ENCODE assay signal across 13 mouse cellular contexts in the genomic region with DNA sequence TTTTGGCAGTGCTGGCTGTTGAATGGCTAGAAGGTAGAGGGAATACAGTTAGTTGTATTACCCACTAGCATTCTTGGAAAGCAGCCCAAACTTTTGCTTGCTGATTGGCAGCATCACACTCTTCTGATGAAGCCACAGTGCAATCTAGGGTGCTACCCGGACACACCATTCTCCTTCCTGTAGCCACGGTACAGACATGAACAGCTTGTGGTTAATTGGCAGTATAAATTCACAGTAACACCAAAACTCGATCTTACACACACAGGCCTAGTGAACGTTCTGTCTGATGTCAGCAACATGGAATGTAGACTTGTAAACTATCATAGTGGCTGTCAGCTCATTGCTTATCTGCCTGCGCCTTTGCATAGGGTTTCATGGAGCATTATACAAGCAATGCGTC.
DNase-seq lines count a peak whose midpoint lies in the region; ATAC-seq and TF ChIP-seq lines count a peak whose summit lies in the region.
"Had no signal": no experiment of that assay in that cellular context is flagged by ENCODE, and none has a peak within 500 bp of the region (broad histone marks: within the 10 kb centered on the region; RNA-seq: fewer than 3 reads in every experiment).

No protein-coding gene starts in this region.

- H3K36me3 ChIP-seq in heart, postnatal 0 days (replicated peaks; ENCODE audit: control insufficient read depth, insufficient read depth, low read length): no peaks in the 10 kb centered on the region
- H3K36me3 ChIP-seq: limb, embryonic 15.5 days had no signal

- WGBS in heart, postnatal 0 days: 15% methylated on average over 6 of the region's 6 CpGs

- no peak for TF ChIP-seq CTCF in heart, postnatal 0 days (IDR thresholded peaks at IDR 0.05; ENCODE audit: low read depth)

- no peak overlapping the region for H3K4me3 ChIP-seq in heart, postnatal 0 days (ENCODE audit: low read depth, low read length)
- H3K4me3 ChIP-seq: limb, embryonic 15.5 days had no signal

- H3K4me1 ChIP-seq in heart, postnatal 0 days (ENCODE audit: control insufficient read depth, insufficient read depth): peaks cover 36% of the 10 kb centered on the region

- H3K9ac ChIP-seq in heart, postnatal 0 days (replicated peaks; ENCODE audit: low read depth, low read length): no peak overlapping the region
- H3K9ac ChIP-seq: limb, embryonic 15.5 days had no signal

- H3K9me3 ChIP-seq in heart, postnatal 0 days (replicated peaks; ENCODE audit: control insufficient read depth, low read length): no peaks in the 10 kb centered on the region
- H3K9me3 ChIP-seq: limb, embryonic 15.5 days had no signal

- peak overlapping the region; percentile 26 for H3K27ac ChIP-seq in heart, postnatal 0 days (ENCODE audit: low read depth)
- H3K27ac ChIP-seq: hindbrain, postnatal 0 days; limb, embryonic 15.5 days had no signal

- no peak for ATAC-seq in heart, postnatal 0 days (ENCODE audit: insufficient read depth, low read depth)
- peak; percentile 46 for ATAC-seq in CD4-positive, CD25-positive, alpha-beta regulatory T cell, adult 4 months
- peak; percentile 18 to 34; a peak in 3 of 4 replicates for ATAC-seq in hematopoietic stem cell, adult 5-6 weeks (replicated peaks in 1 of 2; ENCODE audit: insufficient read depth in 1 of 2, low FRiP score in 2 of 2, low TSS enrichment in 1 of 2, low read depth in 1 of 2, poor library complexity in 2 of 2, severe bottlenecking in 2 of 2)
- ATAC-seq: hindbrain, postnatal 0 days had no signal

- H3K27me3 ChIP-seq in heart, postnatal 0 days (ENCODE audit: control insufficient read depth, insufficient read depth, low read length): no peaks in the 10 kb centered on the region
- H3K27me3 ChIP-seq: limb, embryonic 15.5 days had no signal

- no peak overlapping the region; the same call in 1 of the 2 replicates for H3K4me2 ChIP-seq in heart, postnatal 0 days (ENCODE audit: low read depth, low read length)
- H3K4me2 ChIP-seq: limb, embryonic 15.5 days had no signal

- DNase-seq in heart, postnatal 0 days (ENCODE audit: low spot score): peak; percentile 28
- no peak for DNase-seq in heart, adult 8-10 months (ENCODE audit: low spot score)
- peak; percentile 55 for DNase-seq in 416B (ENCODE audit: low read depth)
- DNase-seq in left cerebral cortex, adult 9 months (ENCODE audit: low spot score in 2 of 2): no peak
- DNase-seq in spleen, adult 12 weeks (ENCODE audit: low spot score): no peak
- DNase-seq: cerebellum, adult 9-11 months; gastrocnemius, postnatal 25 days; midbrain, embryonic 14.5 days; thymus, adult 2 months had no signal

- no peak for TF ChIP-seq EP300 in heart, postnatal 0 days (IDR thresholded peaks at IDR 0.05; ENCODE audit: low read depth)

Comparison
In these comparisons a context has a peak if more than half of its experiments do, and no peak if none do; other contexts are left out.
1. DNase-seq: peak in heart, postnatal 0 days (single experiment) and 416B (single experiment); none in heart, adult 8-10 months (single experiment), left cerebral cortex, adult 9 months (0 of 2) and spleen, adult 12 weeks (single experiment).